Comparison of ENCODE assay signal across 21 mouse cellular contexts in the genomic region with DNA sequence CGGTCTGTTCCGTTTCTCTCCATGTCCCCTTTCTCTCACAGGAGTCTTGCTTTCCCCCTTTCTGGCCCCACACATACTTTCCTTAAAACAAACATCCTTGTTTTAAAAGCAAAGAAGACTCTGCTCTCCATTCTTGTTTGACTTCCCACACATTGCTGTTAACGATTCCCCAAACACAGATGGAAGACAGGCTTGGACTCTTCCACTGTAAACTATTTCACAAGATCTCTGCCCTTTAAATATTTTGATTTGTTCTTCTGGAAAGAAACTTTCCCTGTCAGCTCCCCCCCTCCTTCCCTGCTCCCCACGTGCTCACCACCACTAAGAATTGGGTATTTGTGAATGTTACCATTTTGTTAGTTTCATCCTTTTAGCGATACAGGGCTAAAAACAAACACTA. TPM values are rescaled to one million over a fixed set of nuclear protein-coding genes. Genes with fewer than 3 reads are reported as not detected.
A peak's percentile ranks its signal among the peaks of the same experiment; 100 is the strongest.
DNase-seq lines count a peak whose midpoint lies in the region; ATAC-seq and TF ChIP-seq lines count a peak whose summit lies in the region.
"Had no signal": no experiment of that assay in that cellular context is flagged by ENCODE, and none has a peak within 500 bp of the region (broad histone marks: within the 10 kb centered on the region; RNA-seq: fewer than 3 reads in every experiment).

No protein-coding gene starts in this region.

- no peaks in the 10 kb centered on the region for H3K79me2 ChIP-seq in liver, adult 2 months (ENCODE audit: control insufficient read depth, insufficient read depth, low read length)

- ATAC-seq in lung, embryonic 16.5 days (ENCODE audit: low read depth): 0 out of 2 replicates have a peak, but pooled peaks have one; percentile 23
- ATAC-seq in stomach, postnatal 0 days (ENCODE audit: low FRiP score, low TSS enrichment): no peak
- ATAC-seq: CD4-positive, CD25-positive, alpha-beta regulatory T cell, adult 4 months; forebrain, embryonic 13.5 days; forebrain, postnatal 0 days had no signal

- no peaks in the 10 kb centered on the region for H3K4me1 ChIP-seq in liver, adult 2 months (ENCODE audit: control insufficient read depth, insufficient read depth, low read length)
- H3K4me1 ChIP-seq in lung, embryonic 16.5 days (replicated peaks; ENCODE audit: control insufficient read depth, insufficient read depth, low read length): no peaks in the 10 kb centered on the region
- no peaks in the 10 kb centered on the region for H3K4me1 ChIP-seq in stomach, postnatal 0 days (replicated peaks; ENCODE audit: control insufficient read depth, insufficient read depth)
- H3K4me1 ChIP-seq: embryonic facial prominence, embryonic 10.5 days; heart, embryonic 12.5 days; hindbrain, embryonic 10.5 days had no signal

- peak; percentile 47 for DNase-seq in embryo, embryonic 10.5 days (ENCODE audit: low spot score)
- no peak for DNase-seq in embryo, embryonic 10 days (ENCODE audit: low spot score)
- DNase-seq in liver, adult 2 months (ENCODE audit: extremely low read depth, low read depth, low spot score): peak; percentile 48
- DNase-seq in liver: no peak
- no peak for DNase-seq in lung, postnatal 14 days
- peak; percentile 18 for DNase-seq in stomach, postnatal 0 days (ENCODE audit: low spot score)
- no peak for DNase-seq in layer of hippocampus, adult 9-11 months
- DNase-seq: adrenal gland, adult 8-10 months; adrenal gland, postnatal 36 days; B cell, adult 2 months; cerebellum, adult 2 months; cerebellum, postnatal 10 days; forebrain, postnatal 0 days; gastrocnemius, postnatal 14 days had no signal

- no peak for TF ChIP-seq EP300 in stomach, postnatal 0 days (optimal IDR thresholded peaks at IDR 0.05)

- H3K27ac ChIP-seq in liver, adult 2 months (replicated peaks; ENCODE audit: insufficient read depth, low read depth, low read length): no peak overlapping the region
- no peak overlapping the region for H3K27ac ChIP-seq in lung, embryonic 16.5 days (ENCODE audit: low read length)
- no peak overlapping the region for H3K27ac ChIP-seq in stomach, postnatal 0 days (replicated peaks)
- H3K27ac ChIP-seq: embryonic facial prominence, embryonic 10.5 days; forebrain, embryonic 13.5 days; hindbrain, embryonic 10.5 days had no signal

- H3K27me3 ChIP-seq in liver, adult 2 months (ENCODE audit: control insufficient read depth, insufficient read depth, low read length): no peaks in the 10 kb centered on the region
- H3K27me3 ChIP-seq in lung, embryonic 16.5 days (ENCODE audit: control insufficient read depth, insufficient read depth, low read depth, low read length): no peaks in the 10 kb centered on the region
- H3K27me3 ChIP-seq in stomach, postnatal 0 days (ENCODE audit: control insufficient read depth, insufficient read depth, low read length): no peaks in the 10 kb centered on the region
- H3K27me3 ChIP-seq: forebrain, embryonic 13.5 days; heart, embryonic 12.5 days had no signal

- no peaks in the 10 kb centered on the region for H3K9me3 ChIP-seq in lung, embryonic 16.5 days (ENCODE audit: control insufficient read depth, low read length)
- no peaks in the 10 kb centered on the region for H3K9me3 ChIP-seq in stomach, postnatal 0 days (ENCODE audit: control insufficient read depth, low read length)
- H3K9me3 ChIP-seq: embryonic facial prominence, embryonic 10.5 days; forebrain, embryonic 13.5 days; G1E; heart, embryonic 12.5 days; hindbrain, embryonic 10.5 days had no signal

- H3K4me2 ChIP-seq in lung, embryonic 16.5 days (ENCODE audit: low read depth, low read length): no peak overlapping the region
- H3K4me2 ChIP-seq in stomach, postnatal 0 days (replicated peaks; ENCODE audit: low read depth): no peak overlapping the region
- H3K4me2 ChIP-seq: forebrain, embryonic 13.5 days; heart, embryonic 12.5 days had no signal

- no peak overlapping the region for H3K4me3 ChIP-seq in liver, adult 2 months (ENCODE audit: insufficient read depth, low read depth, low read length)
- no peak overlapping the region for H3K4me3 ChIP-seq in lung, embryonic 16.5 days (ENCODE audit: low read length)
- H3K4me3 ChIP-seq in stomach, postnatal 0 days (ENCODE audit: low read depth, low read length): no peak overlapping the region
- H3K4me3 ChIP-seq: embryonic facial prominence, embryonic 10.5 days; forebrain, embryonic 13.5 days; heart, embryonic 12.5 days; hindbrain, embryonic 10.5 days had no signal

- 18% methylated on average over 5 of the region's 5 CpGs for WGBS in liver, adult 2 months
- WGBS in lung, embryonic 16.5 days: 31% methylated on average over 5 of the region's 5 CpGs
- WGBS in stomach, postnatal 0 days: 20% methylated on average over 5 of the region's 5 CpGs

- TF ChIP-seq POLR2A in liver, adult 2 months (IDR thresholded peaks at IDR 0.05; ENCODE audit: extremely low read depth, insufficient read depth, low read length): no peak

- no peak overlapping the region for H3K9ac ChIP-seq in liver, adult 2 months (ENCODE audit: low read depth, low read length)
- no peak overlapping the region for H3K9ac ChIP-seq in lung, embryonic 16.5 days (ENCODE audit: low read length)
- H3K9ac ChIP-seq in stomach, postnatal 0 days (ENCODE audit: low read length): no peak overlapping the region
- H3K9ac ChIP-seq: forebrain, embryonic 13.5 days; forebrain, postnatal 0 days; heart, embryonic 12.5 days had no signal

- no peak for TF ChIP-seq CTCF in liver, adult 2 months (IDR thresholded peaks at IDR 0.05; ENCODE audit: low read depth, low read length)
- no peak for TF ChIP-seq CTCF in stomach, postnatal 0 days (IDR thresholded peaks at IDR 0.05; ENCODE audit: low read depth)

- H3K36me3 ChIP-seq in liver, adult 2 months (ENCODE audit: control insufficient read depth, insufficient read depth, low read length): no peaks in the 10 kb centered on the region
- no peaks in the 10 kb centered on the region for H3K36me3 ChIP-seq in lung, embryonic 16.5 days (ENCODE audit: control insufficient read depth, insufficient read depth, low read length)
- no peaks in the 10 kb centered on the region for H3K36me3 ChIP-seq in stomach, postnatal 0 days (ENCODE audit: control insufficient read depth, insufficient read depth, low read length)
- H3K36me3 ChIP-seq: embryonic facial prominence, embryonic 10.5 days; G1E; heart, embryonic 12.5 days; hindbrain, embryonic 10.5 days had no signal

RNA-seq across cellular contexts. Expression of a gene that starts 49.2 kb away (rescaled TPM):
- 0.09 and 1.7 TPM in 2 replicates for total RNA-seq in liver, adult 2 months (2014; rRNA removed)
- polyA plus RNA-seq in liver, adult 2 months (2012; rRNA removed): 0.02 TPM in 1 of 2 replicates, not detected in the other
- polyA plus RNA-seq in lung, embryonic 16.5 days (2015; fragmentation: Nextera tagmentation; extraction: Ambion mirVana): 42.9 and 46.4 TPM in 2 replicates
- polyA plus RNA-seq in stomach, postnatal 0 days (2015; fragmentation: Nextera tagmentation; extraction: Ambion mirVana): 7.6 and 10.0 TPM in 2 replicates
- polyA plus RNA-seq: G1E had no signal

Comparison
In these comparisons a context has a peak if more than half of its experiments do, and no peak if none do; other contexts are left out.
1. DNase-seq: peak in embryo, embryonic 10.5 days (single experiment), liver, adult 2 months (single experiment) and stomach, postnatal 0 days (single experiment); none in embryo, embryonic 10 days (single experiment), liver (single experiment), lung, postnatal 14 days (single experiment) and layer of hippocampus, adult 9-11 months (single experiment).